Mouse (Mus musculus): ENCODE results near the gene Rhbdd2.
"Not testable (repeated sequence)": the region's sequence is repeated elsewhere in the genome, so short reads cannot be mapped to it uniquely, and the experiment has no call there.

Gene Rhbdd2

GRCm38 (mm10) chr5:135632117-135632796, at the start of gene Rhbdd2:
TSS of gene Rhbdd2 (plus strand) at chr5:135632618.
- peak; percentile 96 for DNase-seq (ENCODE audit: extremely low read depth, insufficient read length, low spot score)

DNA sequence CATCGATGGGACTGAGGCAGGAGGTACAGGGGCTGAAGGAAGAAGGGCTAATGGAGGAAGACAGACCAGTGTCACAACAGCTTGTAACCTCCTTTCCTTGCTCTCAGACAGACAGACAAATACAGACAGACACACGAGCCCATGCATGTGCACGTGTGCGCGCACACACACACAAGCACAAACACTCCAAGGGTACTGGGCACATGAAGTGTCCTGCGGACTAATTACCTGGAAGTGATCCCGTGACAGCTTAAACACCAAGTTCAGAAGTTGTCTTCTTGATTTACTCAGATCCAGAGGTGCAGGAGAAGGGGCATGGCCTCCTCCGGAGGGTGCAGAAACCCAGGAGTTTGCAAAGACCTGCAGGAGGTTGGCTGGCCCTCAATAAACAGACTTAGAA, 46.7 kb upstream of the Rhbdd2 start:
- no peak for DNase-seq (ENCODE audit: extremely low read depth, insufficient read length, low spot score)

- DNase-seq (ENCODE audit: extremely low read depth, insufficient read length, low spot score), result no peak
These were observed 44.7 kb upstream of the Rhbdd2 start for GRCm38 (mm10) chr5:135587764-135588163.

DNA sequence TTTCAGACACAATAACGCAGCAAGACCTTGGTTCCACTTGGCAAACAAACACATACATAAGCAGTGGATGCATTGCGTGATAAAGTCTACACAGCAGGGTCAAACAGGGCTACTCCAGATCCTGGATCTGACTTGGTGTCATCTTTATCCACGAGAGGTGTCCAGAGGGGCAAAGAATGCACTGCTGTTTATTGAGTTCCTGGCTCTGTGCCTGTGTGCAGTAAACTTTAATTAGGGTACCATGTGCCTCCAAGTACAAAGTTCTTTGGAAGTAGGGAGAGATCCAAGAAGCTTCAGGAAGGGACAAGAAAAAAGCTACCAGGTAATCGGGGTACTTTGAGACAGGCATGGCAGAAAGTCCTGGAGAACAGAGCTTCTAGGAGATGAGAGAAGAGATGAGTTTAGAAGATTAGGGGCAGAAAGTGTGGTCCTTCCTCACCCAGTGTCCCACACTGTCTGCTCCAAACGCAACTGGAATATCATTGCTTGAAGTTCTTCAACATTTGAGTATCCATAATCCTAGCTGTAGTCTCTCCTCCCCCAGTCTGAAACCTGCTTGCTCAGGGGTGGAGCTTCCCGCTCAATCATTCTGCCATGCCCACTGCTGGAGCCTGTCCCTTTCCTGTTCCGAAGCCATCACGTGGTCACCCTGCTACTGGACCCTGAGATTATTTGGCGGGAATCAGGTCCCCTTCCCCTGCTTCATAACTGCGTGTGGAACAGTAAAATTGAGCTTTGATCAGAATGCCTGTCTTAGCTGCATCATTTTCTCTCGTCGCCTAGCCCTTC, 42.2 kb upstream of the Rhbdd2 start:
- DNase-seq (ENCODE audit: extremely low read depth, insufficient read length, low spot score), result no peak

- DNase-seq (ENCODE audit: extremely low read depth, insufficient read length, low spot score), result not testable (repeated sequence)
These were observed 27.8 kb upstream of the Rhbdd2 start for GRCm38 (mm10) chr5:135604643-135605042.

- DNase-seq (ENCODE audit: extremely low read depth, insufficient read length, low spot score), result not testable (repeated sequence)
These were observed 25.7 kb upstream of the Rhbdd2 start for GRCm38 (mm10) chr5:135606717-135607116.

- DNase-seq (ENCODE audit: extremely low read depth, insufficient read length, low spot score), result no peak
These were observed 24.8 kb upstream of the Rhbdd2 start for GRCm38 (mm10) chr5:135607581-135607980.

- no peak for DNase-seq (ENCODE audit: extremely low read depth, insufficient read length, low spot score)
These were observed 22.6 kb upstream of the Rhbdd2 start for GRCm38 (mm10) chr5:135609794-135610193.

- DNase-seq (ENCODE audit: extremely low read depth, insufficient read length, low spot score), result not testable (repeated sequence)
These were observed 12.7 kb upstream of the Rhbdd2 start for GRCm38 (mm10) chr5:135619741-135620140.

DNA sequence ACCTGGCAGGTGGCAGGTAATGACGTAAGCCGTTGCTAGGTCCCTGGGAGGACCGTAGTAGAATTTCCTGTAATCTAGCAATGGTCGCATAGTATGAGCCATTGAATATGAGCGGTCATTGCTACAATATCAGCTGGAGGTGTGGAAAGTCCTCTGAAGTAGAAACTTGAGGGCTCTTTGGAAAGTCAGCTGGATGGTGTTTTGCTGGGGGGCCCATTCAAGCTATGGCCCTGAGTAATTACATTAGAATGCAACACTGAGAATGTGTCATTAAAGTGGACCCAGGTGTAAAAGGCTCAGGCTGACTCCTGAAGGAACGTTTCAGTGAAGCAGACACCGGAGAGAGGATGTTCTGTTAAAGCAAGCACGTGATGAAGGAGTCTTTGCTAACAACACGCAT, 11.9 kb upstream of the Rhbdd2 start:
- no peak for DNase-seq (ENCODE audit: extremely low read depth, insufficient read length, low spot score)

DNA sequence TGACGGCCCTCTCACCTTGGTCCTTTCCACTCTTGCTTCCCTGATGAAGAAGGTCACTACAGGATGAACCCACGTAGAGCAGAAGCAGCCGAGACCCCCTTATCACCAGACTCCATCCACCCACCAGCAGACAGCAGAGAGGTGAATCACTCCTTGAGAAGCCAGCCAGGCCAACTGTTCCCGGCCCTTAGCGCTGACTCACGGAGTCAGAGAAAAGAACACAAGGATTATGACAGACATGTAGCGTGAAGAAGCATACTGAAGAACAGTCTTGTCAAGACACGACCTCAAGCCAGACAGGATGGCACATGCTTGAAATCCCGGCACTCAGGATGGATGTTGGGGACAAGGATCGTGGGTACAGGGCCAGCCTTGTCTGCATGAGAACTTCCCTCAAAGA, 10.7 kb upstream of the Rhbdd2 start:
- DNase-seq (ENCODE audit: extremely low read depth, insufficient read length, low spot score), result peak; percentile 55

DNA sequence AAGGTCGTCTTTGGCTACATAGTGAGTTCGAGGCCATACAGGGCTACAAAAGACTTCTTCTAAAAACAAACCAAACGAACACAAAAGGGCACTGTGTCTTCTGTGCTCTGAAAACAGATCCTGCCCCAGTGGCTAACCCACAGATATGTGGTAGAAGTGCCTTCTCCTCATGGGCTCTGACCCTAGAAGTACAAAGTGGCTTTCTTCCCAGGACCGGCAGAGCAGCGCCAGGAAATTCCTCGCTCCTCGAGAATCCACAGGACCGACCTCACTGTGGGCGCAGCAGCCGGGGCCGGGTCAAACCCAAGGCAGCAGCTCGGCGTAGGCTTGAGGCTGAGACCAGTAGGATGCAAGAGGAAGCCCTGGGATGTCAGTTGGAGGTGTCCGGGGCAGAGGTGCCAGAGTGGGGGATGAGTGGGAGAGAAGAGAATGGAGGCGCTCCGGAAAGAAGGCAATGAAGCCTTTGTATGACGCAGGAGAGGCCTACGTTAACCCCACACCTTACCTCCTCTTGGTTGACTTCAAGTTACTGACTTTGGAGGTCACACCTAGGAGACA, 9.3 kb upstream of the Rhbdd2 start:
- peak; percentile 67 for DNase-seq (ENCODE audit: extremely low read depth, insufficient read length, low spot score)

DNA sequence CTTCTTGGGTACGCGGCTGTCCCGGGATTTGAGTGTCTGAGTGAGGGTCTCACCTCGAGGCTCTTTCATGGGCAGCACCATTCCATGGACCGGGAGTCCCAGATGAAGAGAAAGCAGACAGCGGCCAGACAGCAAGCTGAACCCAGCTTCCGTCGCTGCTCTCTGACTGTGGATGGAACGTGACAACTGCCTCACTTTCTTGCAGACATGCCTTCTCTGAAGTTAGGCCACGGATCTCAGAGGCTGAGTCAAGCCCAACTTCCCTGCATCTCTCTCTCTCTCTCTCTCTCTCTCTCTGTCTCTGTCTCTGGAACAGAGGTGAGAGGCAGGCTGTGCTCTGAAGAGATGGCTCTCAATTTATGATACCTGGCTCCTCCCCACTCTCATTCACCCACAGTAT, 3.5 kb upstream of the Rhbdd2 start:
- no peak for DNase-seq (ENCODE audit: extremely low read depth, insufficient read length, low spot score)

GRCm38 (mm10) chr5:135629401-135629800, 3.0 kb upstream of the Rhbdd2 start:
- no peak for DNase-seq (ENCODE audit: extremely low read depth, insufficient read length, low spot score)

DNA sequence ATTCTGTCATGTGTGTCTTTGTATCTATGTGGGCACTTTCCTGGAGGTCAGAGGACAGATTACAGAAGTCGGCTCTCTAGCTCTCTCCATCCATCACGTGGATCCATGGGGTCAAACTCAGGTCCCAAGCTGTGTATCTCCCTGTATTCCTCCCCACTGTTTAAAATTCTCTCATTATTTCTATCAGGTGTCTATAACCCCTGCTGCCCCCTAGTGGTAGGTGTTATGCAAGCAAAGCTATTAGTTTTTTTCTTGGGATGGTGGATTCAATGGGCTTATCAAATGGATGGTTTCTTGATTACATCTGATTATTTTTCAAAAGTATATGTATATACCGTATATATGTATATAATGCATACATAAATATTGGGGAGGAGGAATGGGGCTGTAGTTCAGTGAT, 1.8 kb upstream of the Rhbdd2 start:
- no peak for DNase-seq (ENCODE audit: extremely low read depth, insufficient read length, low spot score)

DNA sequence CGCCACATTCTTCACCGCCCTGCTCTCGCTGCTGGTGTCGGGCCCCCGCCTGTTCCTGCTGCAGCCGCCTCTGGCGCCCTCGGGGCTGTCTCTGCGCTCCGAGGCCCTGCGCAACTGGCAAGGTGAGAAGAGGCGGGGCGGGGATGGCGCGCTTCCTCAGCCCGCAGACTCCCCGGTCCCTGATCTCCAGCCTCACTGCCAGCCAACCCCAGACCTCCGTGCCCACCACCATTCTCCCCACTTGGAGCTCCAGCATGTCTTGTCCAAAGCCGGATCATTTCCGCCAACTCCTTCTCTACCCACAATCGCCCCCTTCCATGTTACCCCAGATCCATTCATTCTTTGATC, 353 bp downstream of the Rhbdd2 start:
- DNase-seq (ENCODE audit: extremely low read depth, insufficient read length, low spot score), result no peak

- no peak for DNase-seq (ENCODE audit: extremely low read depth, insufficient read length, low spot score)
These were observed 7.5 kb downstream of the Rhbdd2 start for GRCm38 (mm10) chr5:135639760-135640458.

GRCm38 (mm10) chr5:135640459-135640789, 8.0 kb downstream of the Rhbdd2 start:
- DNase-seq (ENCODE audit: extremely low read depth, insufficient read length, low spot score), result no peak

DNA sequence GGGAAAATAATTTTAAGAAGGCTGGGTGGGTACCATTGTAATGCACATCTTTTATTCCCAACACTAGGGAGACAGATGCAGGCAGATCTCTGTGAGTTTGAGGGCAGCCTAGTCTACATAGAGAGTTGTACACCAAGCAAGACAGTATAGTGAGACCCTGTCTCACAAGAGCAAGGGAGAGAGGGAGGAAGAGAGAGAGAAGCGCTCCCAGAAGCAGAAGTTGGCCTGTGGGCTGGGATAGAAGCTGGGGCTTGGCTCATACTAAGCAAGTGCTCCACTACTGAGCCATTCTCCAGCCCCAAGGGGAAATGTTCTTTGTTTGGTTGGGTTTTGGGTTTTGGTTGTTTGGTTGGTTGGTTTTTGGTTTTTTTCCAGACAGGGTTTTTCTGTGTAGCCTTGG, 8.6 kb downstream of the Rhbdd2 start:
- no peak for DNase-seq (ENCODE audit: extremely low read depth, insufficient read length, low spot score)

DNA sequence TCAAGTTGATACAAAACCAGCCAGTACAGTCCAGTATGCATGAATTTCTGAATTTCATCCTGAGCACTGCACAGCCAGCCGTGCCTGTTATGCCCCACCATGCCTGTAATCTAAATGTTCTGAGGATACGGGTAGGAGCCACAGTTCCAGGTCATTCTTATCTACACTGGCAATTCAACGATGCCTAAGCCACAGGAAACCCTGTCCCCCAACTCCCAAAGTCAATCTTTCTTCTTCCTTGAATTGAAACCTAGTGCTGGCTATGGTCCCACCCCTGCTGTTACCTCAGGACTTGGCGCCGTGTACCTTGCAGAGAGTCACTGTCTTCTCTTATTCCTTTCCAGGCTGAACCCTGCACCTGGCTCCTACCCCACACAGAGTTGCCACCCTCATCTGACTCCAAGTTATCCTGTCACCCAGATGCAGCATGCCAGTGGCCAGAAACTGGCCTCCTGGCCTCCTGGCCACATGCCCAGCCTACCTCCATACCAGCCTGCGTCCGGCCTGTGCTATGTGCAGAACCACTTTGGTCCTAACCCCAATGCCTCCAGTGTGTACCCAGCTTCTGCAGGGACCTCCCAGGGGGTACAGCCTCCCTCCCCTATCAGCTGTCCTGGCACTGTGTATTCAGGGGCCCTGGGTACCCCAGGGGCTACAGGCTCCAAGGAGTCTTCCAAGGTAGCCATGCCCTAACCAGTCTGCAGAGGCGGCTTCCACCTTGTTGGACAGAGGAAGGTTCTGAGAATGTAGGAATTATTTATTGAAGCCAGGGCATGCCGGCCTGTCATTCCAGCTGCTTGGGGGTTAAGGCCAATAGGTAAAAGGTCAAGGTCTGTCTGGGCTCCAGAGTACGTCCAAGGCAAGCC, 10.5 kb downstream of the Rhbdd2 start:
- no peak for DNase-seq (ENCODE audit: extremely low read depth, insufficient read length, low spot score)

- no peak for DNase-seq (ENCODE audit: extremely low read depth, insufficient read length, low spot score)
These were observed 11.1 kb downstream of the Rhbdd2 start for GRCm38 (mm10) chr5:135643552-135643842.

Data from 3134 (cell line).